Mouse (Mus musculus) B cell, adult 67 days (primary cell): ENCODE measurements around the gene AY761185. TPM values are rescaled to one million over a fixed set of nuclear protein-coding genes. Genes with fewer than 3 reads are reported as not detected.

Source experiments
- total RNA-seq, 2 experiments: library from RNA; stranded (reverse); gene quantifications; 4 replicates each; pipeline ENCODE4 v1.2.4; 2023

AY761185 gene
- not detected for total RNA-seq

DNA sequence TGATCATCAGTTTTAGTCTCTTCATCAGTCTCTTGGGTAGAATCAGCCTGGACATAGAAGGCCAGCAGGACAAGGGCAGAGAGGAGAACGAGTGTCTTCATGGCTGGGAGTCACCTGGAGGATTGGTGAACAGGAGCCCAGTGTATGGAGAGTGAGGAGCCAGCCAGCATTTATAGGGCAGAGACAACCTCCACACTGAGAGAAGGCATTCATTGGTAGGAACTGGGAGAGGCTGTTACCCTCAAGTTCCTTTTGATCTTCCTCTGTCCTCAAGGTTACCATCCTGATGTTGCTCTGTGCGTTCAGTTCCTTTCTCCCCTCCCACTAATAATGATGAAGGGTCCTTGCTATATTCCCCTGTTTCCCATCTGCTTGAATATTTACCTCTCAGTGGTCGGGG lies at the start of gene AY761185:
AY761185 (minus strand) TSS at position 101 of the 400 bp plus-strand sequence.

GRCm38 (mm10) chr8:20921971-20922370 lies 22.5 kb downstream of the AY761185 start, which contains the start of gene Gm6040:
Gm6040 (minus strand) TSS chr8:20922071.

GRCm38 (mm10) chr8:20902527-20902926 lies 42.0 kb downstream of the AY761185 start, which contains the start of gene Gm15056:
Gm15056 (minus strand) TSS chr8:20902627.

Other genes with a start within 250 kb of the AY761185 start
- not detected for gene Defb33, start 52.0 kb downstream of the AY761185 start, total RNA-seq
- not detected for gene Gm15056, start 42.1 kb downstream of the AY761185 start, total RNA-seq
- gene Gm6040, start 22.6 kb downstream of the AY761185 start, total RNA-seq, result not detected
- gene Defa21, start 80.8 kb upstream of the AY761185 start, total RNA-seq, result not detected
- not detected for gene Defa23, start 110.3 kb upstream of the AY761185 start, total RNA-seq
- not detected for gene Defa35, start 120.3 kb upstream of the AY761185 start, total RNA-seq
- gene Defa25, start 139.7 kb upstream of the AY761185 start, total RNA-seq, result not detected
- gene Gm14851, start 151.3 kb upstream of the AY761185 start, total RNA-seq, result not detected
- gene Defa30, start 189.9 kb upstream of the AY761185 start, total RNA-seq, result not detected
- gene Defa22, start 217.6 kb upstream of the AY761185 start, total RNA-seq, result not detected
- gene Defa31, start 246.9 kb upstream of the AY761185 start, total RNA-seq, result not detected